Mouse (Mus musculus): ENCODE measurements around the gene Atf6.
A peak's percentile ranks its signal among the peaks of the same experiment; 100 is the strongest.

Atf6 gene

GRCm38 (mm10) chr1:170656518-170657227, 210.9 kb downstream of the Atf6 start:
- no peak for DNase-seq

DNA sequence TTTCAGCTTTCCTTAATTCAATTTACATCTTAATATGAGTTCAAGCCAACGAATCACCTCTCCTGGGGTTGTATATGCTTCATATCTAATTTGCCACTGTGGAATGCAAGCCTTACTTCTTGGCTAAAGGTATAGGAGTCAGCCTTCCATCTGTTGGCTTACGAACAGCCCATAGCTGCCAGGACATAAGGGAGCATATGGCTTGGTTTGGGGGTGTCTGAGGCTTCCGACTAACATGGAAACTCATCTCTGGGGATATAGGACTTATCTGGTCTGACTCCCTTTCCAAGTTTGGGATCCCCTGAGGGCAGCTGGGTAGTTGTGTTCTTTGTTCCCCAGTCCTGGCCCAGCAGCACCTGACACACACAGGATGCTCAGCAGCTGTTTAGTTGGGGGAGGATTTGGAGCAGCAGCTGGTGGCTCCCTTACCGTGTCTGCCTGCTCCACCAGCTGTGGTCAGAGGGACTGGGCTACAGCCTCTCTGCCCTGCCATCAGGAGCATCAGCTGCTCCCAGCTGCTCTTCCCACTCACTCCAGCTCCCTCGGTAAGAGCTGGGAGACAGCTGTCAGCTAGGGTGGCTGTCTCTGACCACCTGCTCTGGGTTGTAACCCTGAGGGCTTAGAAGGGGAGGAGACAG, 212.2 kb downstream of the Atf6 start:
- peak; percentile 58 for DNase-seq
